Mouse (Mus musculus) cerebellum, adult 2 months (tissue): Measurements from ENCODE around the gene Ttc32.

ENCODE experiments used
- CTCF ChIP-seq: fragments of 200-500 bp; IDR thresholded peaks from 2 replicates; pipeline ENCODE4 v1.5.1; 2011; ENCODE audit warnings: low read depth, mild to moderate bottlenecking, control low read depth, low read length, moderate library complexity, borderline replicate concordance; ENCODE audit not compliant: insufficient read depth
- POLR2A ChIP-seq: fragments of 200-500 bp; IDR thresholded peaks from 2 replicates; pipeline ENCODE4 v1.6.1; 2011; ENCODE audit warnings: low read length, control low read depth, borderline replicate concordance; ENCODE audit not compliant: insufficient read depth

DNA sequence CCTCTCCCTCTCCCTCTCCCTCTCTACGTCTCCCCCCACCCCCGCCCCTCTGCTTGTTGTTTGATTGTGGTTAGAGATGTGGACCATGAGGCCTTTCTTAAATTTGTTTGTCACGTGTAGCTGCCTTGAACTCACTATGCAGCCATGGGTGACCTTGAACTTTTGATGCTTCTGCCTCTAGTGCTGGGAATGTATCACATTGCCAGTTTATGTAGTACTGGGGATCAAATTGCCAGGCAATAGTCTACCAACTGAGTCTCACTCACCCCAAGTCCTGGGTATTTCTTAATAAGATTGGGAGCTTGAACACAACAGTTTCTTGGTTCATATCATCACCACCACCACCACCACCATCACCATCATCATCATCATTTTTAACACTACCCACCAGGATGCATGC lies 8.8 kb upstream of the Ttc32 start:
- TF ChIP-seq CTCF: no peak
- no peak for TF ChIP-seq POLR2A
